Mouse (Mus musculus): ENCODE measurements around the gene Slc25a39. TPM values are rescaled to one million over a fixed set of nuclear protein-coding genes. Genes with fewer than 3 reads are reported as not detected.

Gene Slc25a39
- total and polyA plus RNA-seq, 3 experiments = 55.9 to 231 (median 205) TPM

DNA sequence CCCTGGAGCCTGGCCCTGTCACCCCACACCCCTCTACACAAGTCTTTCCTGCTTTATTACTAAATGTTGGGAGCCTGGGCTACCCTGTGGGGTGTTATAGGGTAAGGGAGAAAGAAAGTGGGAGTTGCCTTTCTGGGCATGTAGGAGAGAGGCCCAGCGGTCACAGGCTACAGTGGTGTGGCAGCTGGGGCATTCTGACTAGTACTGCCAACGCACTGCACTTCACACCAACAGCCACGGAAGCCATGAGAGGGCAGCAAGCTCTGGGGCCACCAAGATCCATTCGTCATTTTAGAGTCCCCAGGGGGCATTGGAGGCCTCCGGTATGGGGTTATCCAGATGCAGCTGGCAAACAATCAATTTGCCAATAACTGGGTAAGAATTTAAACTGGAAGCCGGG lies 34.3 kb upstream of the Slc25a39 start:
- Histone ChIP-seq H3K4me1 (ENCODE audit: insufficient read depth, low read depth, low read length) (peaks cover 23% of the 10 kb centered on the region), H3K36me3 (replicated peaks) (no peaks in the 10 kb centered on the region), H3K4me3 (ENCODE audit: low read depth, low read length) (no peak overlapping the region), H3K27me3 (ENCODE audit: insufficient read depth, low read length) (peaks cover 86% of the 10 kb centered on the region), H3K9me3 (replicated peaks) (peaks cover 14% of the 10 kb centered on the region)
- no peak for ATAC-seq (ENCODE audit: extremely low read depth, insufficient number of reproducible peaks, low FRiP score, poor library complexity, severe bottlenecking)
- DNase-seq (ENCODE audit: low spot score) = no peak
- TF ChIP-seq GATA1 (IDR thresholded peaks at IDR 0.05; ENCODE audit: borderline replicate concordance, low read length) (no peak), TAL1 (conservative IDR thresholded peaks at IDR 0.05; ENCODE audit: low read depth, low read length) (no peak), POLR2AphosphoS5 (IDR thresholded peaks at IDR 0.05; ENCODE audit: insufficient replicate concordance, low read depth, low read length) (no peak), CTCF (IDR thresholded peaks at IDR 0.05; ENCODE audit: low read depth, low read length) (no peak), GATA2 (IDR thresholded peaks at IDR 0.05; ENCODE audit: borderline replicate concordance, low read depth, low read length) (no peak)

DNA sequence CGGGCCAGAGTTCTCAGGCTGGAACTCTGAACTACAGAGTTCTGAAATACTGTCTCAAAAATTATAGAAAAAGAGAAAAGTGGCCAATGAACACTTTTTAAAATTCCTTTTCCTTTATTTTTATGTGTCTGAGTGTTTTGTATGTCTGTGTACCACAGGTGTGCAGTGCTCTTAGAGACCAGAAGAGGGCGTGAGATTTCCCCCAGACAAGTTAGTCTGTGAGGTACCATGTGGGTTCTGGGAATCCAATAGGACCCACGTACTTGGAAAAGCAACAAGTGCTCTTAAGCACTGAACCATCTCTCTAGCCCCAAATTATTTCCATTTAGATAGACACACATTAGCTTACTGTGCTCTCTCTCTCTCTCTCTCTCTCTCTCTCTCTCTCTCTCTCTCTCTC lies 33.7 kb upstream of the Slc25a39 start:
- Histone ChIP-seq H3K36me3 (replicated peaks) (peaks cover 2% of the 10 kb centered on the region), H3K4me1 (ENCODE audit: insufficient read depth, low read depth, low read length) (peaks cover 17% of the 10 kb centered on the region), H3K9me3 (replicated peaks) (peaks cover 14% of the 10 kb centered on the region), H3K4me3 (ENCODE audit: low read depth, low read length) (no peak overlapping the region), H3K27me3 (ENCODE audit: insufficient read depth, low read length) (peaks cover 82% of the 10 kb centered on the region)
- no peak; the same call in 1 of the 2 replicates for TF ChIP-seq CTCF (IDR thresholded peaks at IDR 0.05; ENCODE audit: low read depth, low read length)
- no peak for TF ChIP-seq GATA1 (IDR thresholded peaks at IDR 0.05; ENCODE audit: borderline replicate concordance, low read length)
- no peak for TF ChIP-seq TAL1 (conservative IDR thresholded peaks at IDR 0.05; ENCODE audit: low read depth, low read length)
- no peak for TF ChIP-seq POLR2AphosphoS5 (IDR thresholded peaks at IDR 0.05; ENCODE audit: insufficient replicate concordance, low read depth, low read length)
- no peak for TF ChIP-seq GATA2 (IDR thresholded peaks at IDR 0.05; ENCODE audit: borderline replicate concordance, low read depth, low read length)
- ATAC-seq (ENCODE audit: extremely low read depth, insufficient number of reproducible peaks, low FRiP score, poor library complexity, severe bottlenecking) (no peak), DNase-seq (ENCODE audit: low spot score) (no peak)

DNA sequence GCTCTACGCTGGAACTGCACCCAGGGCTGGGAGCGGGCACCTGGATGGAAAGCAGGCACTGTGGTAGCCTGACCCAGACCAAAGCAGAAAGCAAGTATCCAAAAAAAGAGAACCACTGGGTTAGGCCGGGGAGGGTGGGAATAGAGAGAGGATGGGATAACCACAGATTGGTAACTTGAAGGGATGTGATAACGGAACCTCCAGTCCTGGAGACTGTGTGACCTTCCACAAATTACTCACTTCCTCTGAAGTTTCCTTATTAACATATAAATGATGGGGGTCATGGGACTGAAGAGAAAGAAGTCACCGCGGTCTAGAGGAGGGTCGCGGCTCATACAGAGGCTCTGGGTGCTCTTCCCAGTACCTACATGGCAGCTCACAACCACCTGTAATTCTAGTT lies 32.5 kb upstream of the Slc25a39 start:
- Histone ChIP-seq H3K9me3 (replicated peaks) (peaks cover 14% of the 10 kb centered on the region), H3K27me3 (ENCODE audit: insufficient read depth, low read length) (peaks cover 75% of the 10 kb centered on the region), H3K4me3 (ENCODE audit: low read depth, low read length) (no peak overlapping the region), H3K36me3 (replicated peaks) (peaks cover 14% of the 10 kb centered on the region), H3K4me1 (ENCODE audit: insufficient read depth, low read depth, low read length) (peaks cover 14% of the 10 kb centered on the region; the same call in 1 of the 2 replicates)
- DNase-seq (ENCODE audit: low spot score) (no peak), ATAC-seq (ENCODE audit: extremely low read depth, insufficient number of reproducible peaks, low FRiP score, poor library complexity, severe bottlenecking) (no peak)
- TF ChIP-seq GATA1 (IDR thresholded peaks at IDR 0.05; ENCODE audit: borderline replicate concordance, low read length) = no peak
- no peak for TF ChIP-seq CTCF (IDR thresholded peaks at IDR 0.05; ENCODE audit: low read depth, low read length)
- no peak for TF ChIP-seq GATA2 (IDR thresholded peaks at IDR 0.05; ENCODE audit: borderline replicate concordance, low read depth, low read length)
- no peak for TF ChIP-seq POLR2AphosphoS5 (IDR thresholded peaks at IDR 0.05; ENCODE audit: insufficient replicate concordance, low read depth, low read length)
- TF ChIP-seq TAL1 (conservative IDR thresholded peaks at IDR 0.05; ENCODE audit: low read depth, low read length) = no peak

DNA sequence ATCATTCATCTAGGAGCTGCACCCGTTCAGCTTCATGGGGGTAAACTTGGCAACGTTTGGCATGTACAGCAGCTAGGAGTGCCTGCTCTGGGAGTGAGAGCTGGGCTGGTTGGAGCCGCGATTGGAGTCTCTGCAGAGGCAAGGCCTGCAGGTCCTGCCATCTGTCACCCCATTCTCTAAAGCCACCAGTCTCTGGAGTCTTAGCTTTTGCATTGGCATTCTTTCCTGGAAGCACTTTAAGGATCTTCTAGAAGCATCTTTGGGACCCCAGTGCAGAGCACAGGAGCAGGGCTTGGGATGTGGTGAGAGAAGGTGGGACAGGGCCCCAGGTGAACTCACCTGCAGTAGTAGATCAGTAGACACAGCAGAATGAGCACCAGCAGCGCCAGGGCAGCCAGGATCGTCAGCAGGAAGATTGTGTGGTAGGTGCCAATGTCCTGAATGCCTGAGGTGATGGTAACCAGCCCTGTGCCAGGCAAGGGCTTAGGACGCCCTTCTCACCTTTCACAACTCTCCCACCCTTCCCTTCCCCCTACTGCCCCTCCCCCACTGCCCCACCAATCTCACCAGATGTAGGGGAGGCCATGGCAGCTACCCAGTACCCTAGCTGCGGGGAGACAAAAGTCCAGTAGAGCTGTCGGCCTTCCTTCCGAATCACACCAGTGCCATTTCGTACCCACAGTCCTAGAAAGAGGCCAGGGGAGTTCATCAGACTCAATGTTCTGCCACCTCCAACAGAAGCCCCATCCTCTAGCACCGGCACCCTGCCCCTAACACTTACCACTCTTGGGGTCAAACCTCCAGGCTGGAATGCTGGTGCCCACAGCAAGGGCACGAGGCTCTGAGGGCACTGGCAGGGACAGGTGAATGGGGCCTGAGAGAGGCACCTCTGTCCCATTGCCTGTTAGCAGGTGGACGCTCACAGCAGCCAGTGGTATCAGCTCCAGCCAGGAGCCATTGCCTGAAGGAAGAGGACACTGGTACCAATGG lies 31.6 kb upstream of the Slc25a39 start:
- TF ChIP-seq CTCF (IDR thresholded peaks at IDR 0.05; ENCODE audit: low read depth, low read length) (no peak), POLR2AphosphoS5 (IDR thresholded peaks at IDR 0.05; ENCODE audit: insufficient replicate concordance, low read depth, low read length) (no peak), GATA2 (IDR thresholded peaks at IDR 0.05; ENCODE audit: borderline replicate concordance, low read depth, low read length) (no peak), GATA1 (IDR thresholded peaks at IDR 0.05; ENCODE audit: borderline replicate concordance, low read length) (no peak), TAL1 (conservative IDR thresholded peaks at IDR 0.05; ENCODE audit: low read depth, low read length) (no peak)
- Histone ChIP-seq H3K9me3 (replicated peaks) (peaks cover 14% of the 10 kb centered on the region), H3K27me3 (ENCODE audit: insufficient read depth, low read length) (peaks cover 66% of the 10 kb centered on the region), H3K36me3 (replicated peaks) (peaks cover 22% of the 10 kb centered on the region), H3K4me1 (ENCODE audit: insufficient read depth, low read depth, low read length) (peaks cover 14% of the 10 kb centered on the region; the same call in 1 of the 2 replicates), H3K4me3 (ENCODE audit: low read depth, low read length) (no peak overlapping the region)
- no peak for DNase-seq (ENCODE audit: low spot score)
- no peak for ATAC-seq (ENCODE audit: extremely low read depth, insufficient number of reproducible peaks, low FRiP score, poor library complexity, severe bottlenecking)

DNA sequence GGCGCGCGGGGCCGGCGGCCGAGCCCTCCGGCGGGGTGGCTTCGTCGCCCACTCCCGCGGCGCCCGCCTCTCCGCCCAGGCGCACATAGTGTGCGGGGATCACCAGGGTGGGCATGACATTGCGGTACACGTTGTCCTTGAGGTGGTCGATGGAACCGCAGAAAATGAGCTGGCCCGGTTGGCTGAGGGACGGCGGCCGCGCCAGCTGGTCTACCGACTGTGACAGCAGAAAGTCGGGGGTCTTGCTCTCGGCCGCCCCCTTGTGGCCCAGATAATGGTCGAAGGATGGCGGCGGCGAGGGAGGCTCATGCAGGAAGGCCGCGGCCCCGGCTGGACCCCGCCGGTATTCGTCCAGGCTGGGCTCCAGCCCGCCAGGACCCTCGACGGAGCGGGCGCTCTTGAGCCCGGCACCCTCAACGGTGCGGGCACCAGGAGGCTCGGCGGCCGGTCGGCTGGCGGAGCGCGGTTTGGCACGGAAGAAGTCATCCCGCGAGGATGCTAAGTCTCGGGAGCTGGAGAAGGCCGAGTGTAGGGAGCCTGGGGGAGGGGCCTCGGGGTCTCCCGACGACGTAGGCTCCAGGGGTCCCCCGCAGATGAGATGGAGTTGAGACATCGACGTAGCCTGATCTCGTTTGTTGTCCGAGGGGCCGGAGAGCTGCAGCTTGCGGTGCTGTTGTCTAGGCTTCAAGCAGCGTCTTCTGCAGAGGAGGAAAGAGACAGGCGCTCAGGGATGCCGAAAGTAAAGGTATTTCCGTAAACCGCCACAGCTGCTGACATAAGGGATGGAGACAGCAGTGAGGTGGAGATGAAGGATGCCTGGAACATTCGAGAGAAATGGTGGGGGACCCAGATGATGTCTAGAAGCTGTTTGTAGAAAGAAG lies 30.7 kb upstream of the Slc25a39 start:
- no peak for DNase-seq (ENCODE audit: low spot score)
- Histone ChIP-seq H3K4me1 (ENCODE audit: insufficient read depth, low read depth, low read length) (peaks cover 12% of the 10 kb centered on the region; the same call in 1 of the 2 replicates), H3K36me3 (replicated peaks) (peaks cover 31% of the 10 kb centered on the region), H3K4me3 (ENCODE audit: low read depth, low read length) (no peak overlapping the region; the same call in 1 of the 2 replicates), H3K27me3 (ENCODE audit: insufficient read depth, low read length) (peaks cover 57% of the 10 kb centered on the region), H3K9me3 (replicated peaks) (peaks cover 14% of the 10 kb centered on the region)
- ATAC-seq (ENCODE audit: extremely low read depth, insufficient number of reproducible peaks, low FRiP score, poor library complexity, severe bottlenecking) = no peak
- TF ChIP-seq CTCF (IDR thresholded peaks at IDR 0.05; ENCODE audit: low read depth, low read length) (peak; percentile 21; the same call in 1 of the 2 replicates), GATA2 (IDR thresholded peaks at IDR 0.05; ENCODE audit: borderline replicate concordance, low read depth, low read length) (no peak)
